Mouse (Mus musculus) MEL (cell line): ENCODE results near the gene Cfap161. TPM values are rescaled to one million over a fixed set of nuclear protein-coding genes. Genes with fewer than 3 reads are reported as not detected.

Experiments
- DNase-seq: peaks from one replicate; pipeline ENCODE4 v3.0.0; 2011; ENCODE audit warnings: low read depth, low spot score
- H3K27ac ChIP-seq: 2 replicates; pipeline ENCODE4 v1.5.1; 2012; ENCODE audit warnings: low read depth, mild to moderate bottlenecking, control low read depth, low read length, moderate library complexity; ENCODE audit not compliant: control insufficient read depth
- H3K27me3 ChIP-seq, 2 experiments: fragments of 150-350 bp in 1 of 2; sonication (generic) in 1 of 2; 2 replicates each; pipeline ENCODE4 v1.6.1; 2012; ENCODE audit warnings: low read length in 2 of 2, mild to moderate bottlenecking in 2 of 2, improper control_type of control experiment in 1 of 2, moderate library complexity in 1 of 2; ENCODE audit not compliant: insufficient read depth in 2 of 2, control insufficient read depth in 1 of 2
- H3K36me3 ChIP-seq, 2 experiments: 2 replicates each; pipeline ENCODE4 v1.6.1; 2012 to 2014; ENCODE audit warnings: low read length in 2 of 2, improper control_type of control experiment in 1 of 2, inconsistent platforms in 1 of 2, mild to moderate bottlenecking in 1 of 2; ENCODE audit not compliant: insufficient read depth in 2 of 2, control insufficient read depth in 1 of 2
- H3K4me1 ChIP-seq, 2 experiments: fragments of 150-350 bp in 1 of 2; sonication (generic) in 1 of 2; 2 replicates each; pipeline ENCODE4 v1.6.1; 2012; ENCODE audit warnings: low read length in 2 of 2, improper control_type of control experiment in 1 of 2, mild to moderate bottlenecking in 1 of 2; ENCODE audit not compliant: insufficient read depth in 2 of 2, control insufficient read depth in 1 of 2
- H3K4me3 ChIP-seq, 2 experiments: fragments of 150-350 bp in 1 of 2; sonication (generic) in 1 of 2; 2 replicates each; pipeline ENCODE4 v1.5.1; 2012; ENCODE audit warnings: low read depth in 2 of 2, low read length in 2 of 2, mild to moderate bottlenecking in 2 of 2, moderate library complexity in 2 of 2, control low read depth in 1 of 2, improper control_type of control experiment in 1 of 2; ENCODE audit not compliant: control insufficient read depth in 1 of 2, insufficient read depth in 1 of 2
- H3K79me2 ChIP-seq: 2 replicates; pipeline ENCODE4 v1.6.1; 2012; ENCODE audit warnings: mild to moderate bottlenecking, low read length, moderate library complexity; ENCODE audit not compliant: control insufficient read depth, poor library complexity, insufficient read depth
- H3K9ac ChIP-seq: 2 replicates; pipeline ENCODE4 v1.6.1; 2012; ENCODE audit warnings: low read depth, mild to moderate bottlenecking, control low read depth, low read length, moderate library complexity; ENCODE audit not compliant: control insufficient read depth, poor library complexity, severe bottlenecking
- H3K9me3 ChIP-seq: fragments of 150-350 bp; sonication (generic); replicated peaks from 2 replicates; pipeline ENCODE4 v1.6.1; 2012; ENCODE audit warnings: mild to moderate bottlenecking, low read length, improper control_type of control experiment, moderate library complexity; ENCODE audit not compliant: insufficient read depth
- BHLHE40 ChIP-seq: IDR thresholded peaks from 2 replicates; pipeline ENCODE4 v1.6.1; 2012; ENCODE audit warnings: low read depth, mild to moderate bottlenecking, inconsistent platforms, low read length, improper control_type of control experiment, borderline replicate concordance
- CHD2 ChIP-seq: IDR thresholded peaks from 2 replicates; pipeline ENCODE4 v1.6.1; 2011; ENCODE audit warnings: low read length, improper control_type of control experiment
- CTCF ChIP-seq, 3 experiments: IDR thresholded peaks in 2 of 3; conservative IDR thresholded peaks in 1 of 3; 2 replicates each; pipeline ENCODE4 v1.5.1; 2011 to 2012; ENCODE audit warnings: low read length in 3 of 3, low read depth in 2 of 3, mild to moderate bottlenecking in 2 of 3, improper control_type of control experiment in 1 of 3, inconsistent platforms in 1 of 3, mixed read lengths in 1 of 3, moderate library complexity in 1 of 3; ENCODE audit not compliant: control insufficient read depth in 1 of 3, insufficient read depth in 1 of 3, poor library complexity in 1 of 3, severe bottlenecking in 1 of 3
- E2F4 ChIP-seq: IDR thresholded peaks from 2 replicates; pipeline ENCODE4 v1.6.1; 2011; ENCODE audit warnings: low read depth, low read length, improper control_type of control experiment, borderline replicate concordance
- ETS1 ChIP-seq: IDR thresholded peaks from 2 replicates; pipeline ENCODE4 v1.6.1; 2012; ENCODE audit warnings: low read depth, mild to moderate bottlenecking, inconsistent platforms, low read length, improper control_type of control experiment, moderate library complexity
- GABPA ChIP-seq: IDR thresholded peaks from 2 replicates; pipeline ENCODE4 v1.6.1; 2012; ENCODE audit warnings: low read depth, mild to moderate bottlenecking, inconsistent platforms, low read length, improper control_type of control experiment, moderate library complexity
- HCFC1 ChIP-seq: IDR thresholded peaks from 2 replicates; pipeline ENCODE4 v1.6.1; 2012; ENCODE audit warnings: low read depth, mild to moderate bottlenecking, inconsistent platforms, low read length, improper control_type of control experiment, moderate library complexity
- KAT2A ChIP-seq: conservative IDR thresholded peaks from 2 replicates; pipeline ENCODE4 v1.6.1; 2012; ENCODE audit warnings: low read depth, low read length, improper control_type of control experiment, inconsistent platforms
- MAX ChIP-seq: IDR thresholded peaks from 2 replicates; pipeline ENCODE4 v1.6.1; 2011; ENCODE audit warnings: low read length, improper control_type of control experiment
- MEF2A ChIP-seq: IDR thresholded peaks from 2 replicates; pipeline ENCODE4 v1.6.1; 2014; ENCODE audit warnings: low read depth, mild to moderate bottlenecking, inconsistent platforms, low read length, improper control_type of control experiment; ENCODE audit not compliant: poor library complexity, insufficient replicate concordance, severe bottlenecking; ENCODE audit errors: extremely low read depth
- MYB ChIP-seq: IDR thresholded peaks from 2 replicates; pipeline ENCODE4 v1.6.1; 2011; ENCODE audit warnings: mild to moderate bottlenecking, low read depth, low read length, improper control_type of control experiment
- MYC ChIP-seq: IDR thresholded peaks from 2 replicates; pipeline ENCODE4 v1.6.1; 2011; ENCODE audit warnings: low read depth, mild to moderate bottlenecking, low read length, improper control_type of control experiment, moderate library complexity
- NRF1 ChIP-seq: IDR thresholded peaks from 2 replicates; pipeline ENCODE4 v1.6.1; 2014; ENCODE audit warnings: low read depth, mild to moderate bottlenecking, inconsistent platforms, low read length, improper control_type of control experiment, moderate library complexity; ENCODE audit not compliant: poor library complexity, insufficient read depth, severe bottlenecking
- POLR2A ChIP-seq, 2 experiments: IDR thresholded peaks; 2 replicates each; pipeline ENCODE4 v1.6.1; 2011 to 2012; ENCODE audit warnings: low read length in 2 of 2, mild to moderate bottlenecking in 2 of 2, control low read depth in 1 of 2, improper control_type of control experiment in 1 of 2, low read depth in 1 of 2, moderate library complexity in 1 of 2; ENCODE audit not compliant: control insufficient read depth in 1 of 2, insufficient read depth in 1 of 2, poor library complexity in 1 of 2
- POLR2AphosphoS2 ChIP-seq: IDR thresholded peaks from 2 replicates; pipeline ENCODE4 v1.6.1; 2011; ENCODE audit warnings: low read length, improper control_type of control experiment
- RAD21 ChIP-seq: IDR thresholded peaks from 2 replicates; pipeline ENCODE4 v1.6.1; 2011; ENCODE audit warnings: mild to moderate bottlenecking, low read depth, low read length, improper control_type of control experiment
- RCOR1 ChIP-seq: IDR thresholded peaks from 2 replicates; pipeline ENCODE4 v1.6.1; 2012; ENCODE audit warnings: low read depth, mild to moderate bottlenecking, inconsistent platforms, low read length, improper control_type of control experiment
- SIN3A ChIP-seq: IDR thresholded peaks from 2 replicates; pipeline ENCODE4 v1.6.1; 2012; ENCODE audit warnings: low read length, improper control_type of control experiment, inconsistent platforms
- SMC3 ChIP-seq: IDR thresholded peaks from 2 replicates; pipeline ENCODE4 v1.6.1; 2011; ENCODE audit warnings: low read depth, low read length, improper control_type of control experiment
- TAL1 ChIP-seq: IDR thresholded peaks from 2 replicates; pipeline ENCODE4 v1.6.1; 2012; ENCODE audit warnings: mild to moderate bottlenecking, inconsistent platforms, low read length, moderate library complexity, mixed read lengths
- TCF12 ChIP-seq: IDR thresholded peaks from 2 replicates; pipeline ENCODE4 v1.6.1; 2014; ENCODE audit warnings: low read depth, mild to moderate bottlenecking, inconsistent platforms, low read length, improper control_type of control experiment, moderate library complexity
- UBTF ChIP-seq: IDR thresholded peaks from 2 replicates; pipeline ENCODE4 v1.6.1; 2012; ENCODE audit warnings: low read depth, mild to moderate bottlenecking, inconsistent platforms, low read length, improper control_type of control experiment, moderate library complexity, borderline replicate concordance; ENCODE audit not compliant: insufficient read depth
- USF1 ChIP-seq: IDR thresholded peaks from 2 replicates; pipeline ENCODE4 v1.6.1; 2014; ENCODE audit warnings: low read depth, mild to moderate bottlenecking, inconsistent platforms, low read length, improper control_type of control experiment, moderate library complexity
- ZC3H11A ChIP-seq: IDR thresholded peaks from 2 replicates; pipeline ENCODE4 v1.6.1; 2012; ENCODE audit warnings: low read depth, mild to moderate bottlenecking, inconsistent platforms, low read length, improper control_type of control experiment
- ZMIZ1 ChIP-seq: IDR thresholded peaks from 2 replicates; pipeline ENCODE4 v1.6.1; 2012; ENCODE audit warnings: low read depth, mild to moderate bottlenecking, inconsistent platforms, low read length, improper control_type of control experiment, moderate library complexity
- ZNF384 ChIP-seq: IDR thresholded peaks from 2 replicates; pipeline ENCODE4 v1.6.1; 2012; ENCODE audit warnings: low read depth, mild to moderate bottlenecking, inconsistent platforms, low read length, improper control_type of control experiment
- polyA plus RNA-seq, 2 experiments: library from polyadenylated mRNA; stranded (reverse) in 1 of 2; unstranded in 1 of 2; fragments of >175 nt in 1 of 2; fragments of >200 nt in 1 of 2; gene quantifications; 2 replicates each; pipeline versions ENCODE4 v1.2.1 to v1.2.4; 2012; ENCODE audit warnings: low replicate concordance in 2 of 2, low read depth in 1 of 2; ENCODE audit not compliant: insufficient read length in 2 of 2, insufficient read depth in 1 of 2, missing spikeins in 1 of 2
- total RNA-seq: library from RNA; depleted of rRNA; stranded (reverse); fragments of 300-350 nt; gene quantifications from 2 replicates; pipeline ENCODE4 v1.2.3, GENCODE M21; 2012

The Cfap161 gene
- total and polyA plus RNA-seq, 3 experiments = not detected

DNA sequence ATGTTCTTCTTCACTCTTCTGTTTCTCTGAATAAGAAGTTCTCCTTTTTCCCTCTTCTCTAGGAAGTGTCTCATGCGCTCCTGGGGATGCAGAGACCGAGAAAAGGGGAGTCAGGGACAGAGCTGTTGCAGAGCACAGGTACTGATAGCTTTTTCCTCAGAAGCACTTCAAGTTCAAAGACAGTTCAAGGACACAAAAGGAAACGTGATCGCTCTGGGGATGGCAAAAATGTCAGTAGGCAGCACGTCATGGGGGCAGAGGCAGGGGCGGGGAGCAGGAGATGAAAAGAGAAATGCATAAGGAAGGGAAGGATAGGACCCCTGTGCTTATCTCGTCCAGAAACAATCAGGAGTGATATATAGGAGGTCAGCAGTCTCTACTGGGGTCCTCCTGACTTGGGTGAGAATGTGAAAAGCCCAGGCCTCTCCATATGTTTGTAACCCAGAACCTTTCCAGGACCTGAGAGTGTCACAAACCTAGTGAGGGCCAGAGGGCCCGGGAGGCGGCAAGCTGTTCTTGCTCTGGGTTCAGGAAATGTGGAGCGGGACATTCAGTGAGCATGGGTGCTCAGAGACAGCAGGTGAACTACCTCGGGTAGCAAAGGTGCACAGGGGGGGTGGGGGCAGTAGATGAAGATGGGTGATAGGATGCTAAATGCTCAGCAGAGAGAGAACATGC is 535 bp downstream of the Cfap161 start:
- Histone ChIP-seq H3K36me3 (no peaks in the 10 kb centered on the region), H3K4me3 (no peak overlapping the region), H3K27me3 (no peaks in the 10 kb centered on the region), H3K9me3 (no peaks in the 10 kb centered on the region), H3K4me1 (no peaks in the 10 kb centered on the region), H3K79me2 (no peaks in the 10 kb centered on the region), H3K27ac (no peak overlapping the region), H3K9ac (no peak overlapping the region)
- DNase-seq = no peak
- TF ChIP-seq KAT2A = no peak
- TF ChIP-seq POLR2A (IDR thresholded peaks at IDR 0.05; ENCODE audit: control insufficient read depth in 1 of 2, insufficient read depth in 1 of 2, low read depth in 1 of 2, low read length in 2 of 2, poor library complexity in 1 of 2) = no peak
- no peak for TF ChIP-seq CTCF (IDR thresholded peaks at IDR 0.05 in 2 of 3, conservative IDR thresholded peaks at IDR 0.05 in 1 of 3; ENCODE audit: control insufficient read depth in 1 of 3, insufficient read depth in 1 of 3, low read depth in 2 of 3, low read length in 3 of 3, poor library complexity in 1 of 3, severe bottlenecking in 1 of 3)
- no peak for TF ChIP-seq ZC3H11A

DNA sequence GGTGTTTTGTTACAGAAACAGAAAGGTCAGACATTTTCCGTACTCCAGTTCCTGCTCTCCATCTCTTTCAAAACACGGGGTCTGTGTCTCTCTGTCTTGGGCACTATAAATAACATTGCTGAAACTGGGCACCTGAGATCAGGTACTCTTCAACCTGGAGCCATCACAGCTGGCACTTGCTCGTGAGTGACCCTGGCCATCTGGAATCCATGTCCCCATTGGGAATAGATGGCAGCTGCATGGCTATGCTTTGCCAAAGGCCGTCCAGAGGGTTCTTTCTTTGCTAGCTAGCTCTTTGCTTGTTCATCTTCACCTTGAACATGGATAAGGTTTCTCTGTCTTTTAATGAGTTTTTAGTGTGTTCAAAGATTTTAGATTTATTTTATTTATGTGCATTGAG is 13.8 kb downstream of the Cfap161 start:
- Histone ChIP-seq H3K36me3 (no peaks in the 10 kb centered on the region), H3K9me3 (no peaks in the 10 kb centered on the region), H3K27ac (no peak overlapping the region), H3K9ac (no peak overlapping the region), H3K27me3 (no peaks in the 10 kb centered on the region; a peak in 1 of 4 replicates), H3K79me2 (no peaks in the 10 kb centered on the region), H3K4me3 (no peak overlapping the region), H3K4me1 (no peaks in the 10 kb centered on the region)
- TF ChIP-seq BHLHE40 (no peak), NRF1 (no peak), UBTF (no peak), USF1 (no peak), ZNF384 (no peak), GABPA (no peak), MYB (no peak), CHD2 (no peak), POLR2AphosphoS2 (no peak), SIN3A (no peak)
- DNase-seq = no peak

DNA sequence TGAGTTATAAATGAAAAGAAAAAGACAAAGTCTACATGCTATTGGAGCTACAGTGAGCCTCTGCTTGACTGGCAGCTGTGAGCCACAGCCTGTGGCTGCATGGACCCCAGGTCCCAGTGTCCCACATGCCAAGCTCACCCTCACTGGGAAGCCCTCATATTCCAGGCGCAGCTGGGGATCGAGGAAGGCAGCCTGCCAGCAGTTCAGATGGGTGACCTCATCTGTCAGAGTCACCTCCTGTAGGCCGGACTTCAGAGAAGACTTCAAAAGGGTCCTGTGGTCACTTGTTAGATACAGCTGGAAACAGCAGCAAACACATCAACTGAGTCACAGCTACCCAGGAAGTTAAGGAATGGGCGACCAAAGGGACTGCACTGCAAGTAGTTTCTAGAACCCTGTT is 14.7 kb downstream of the Cfap161 start:
- Histone ChIP-seq H3K36me3 (no peaks in the 10 kb centered on the region), H3K27ac (no peak overlapping the region), H3K4me3 (no peak overlapping the region), H3K4me1 (no peaks in the 10 kb centered on the region), H3K79me2 (no peaks in the 10 kb centered on the region), H3K9ac (no peak overlapping the region), H3K27me3 (no peaks in the 10 kb centered on the region; a peak in 1 of 4 replicates), H3K9me3 (no peaks in the 10 kb centered on the region)
- no peak for DNase-seq
- TF ChIP-seq SIN3A = no peak
- no peak for TF ChIP-seq MYC
- TF ChIP-seq ZMIZ1 = no peak
- TF ChIP-seq SMC3 = no peak
- TF ChIP-seq MAX = no peak
- no peak for TF ChIP-seq ETS1
- no peak for TF ChIP-seq ZC3H11A
- TF ChIP-seq TAL1 = no peak
- no peak for TF ChIP-seq TCF12
- TF ChIP-seq HCFC1 = no peak
- no peak for TF ChIP-seq POLR2A (IDR thresholded peaks at IDR 0.05; ENCODE audit: control insufficient read depth in 1 of 2, insufficient read depth in 1 of 2, low read depth in 1 of 2, low read length in 2 of 2, poor library complexity in 1 of 2)
- TF ChIP-seq E2F4 = no peak
- no peak for TF ChIP-seq RAD21
- no peak for TF ChIP-seq MEF2A
- TF ChIP-seq RCOR1 = no peak
- no peak for TF ChIP-seq UBTF
